Mouse (Mus musculus) heart, embryonic 11.5 days (tissue): Measurements from ENCODE around the gene Layn. TPM values are rescaled to one million over a fixed set of nuclear protein-coding genes. Genes with fewer than 3 reads are reported as not detected.

Experiments
- ATAC-seq: fragments of 200-750 bp; cut with Nextera tagmentation; replicated peaks from 2 replicates; pipeline ENCODE4 v1.8.0; 2017; ENCODE audit warnings: moderate library complexity; ENCODE audit not compliant: insufficient number of reproducible peaks, low FRiP score, low TSS enrichment
- H3K27ac ChIP-seq: fragments of 300-500 bp; sonication (generic); 2 replicates; pipeline ENCODE4 v1.5.1; 2014; ENCODE audit warnings: mild to moderate bottlenecking, low read depth, low read length
- H3K27me3 ChIP-seq: fragments of 300-500 bp; sonication (generic); 2 replicates; pipeline ENCODE4 v1.6.1; 2014; ENCODE audit warnings: mild to moderate bottlenecking, low read length, mixed read lengths; ENCODE audit not compliant: control insufficient read depth, insufficient read depth
- H3K36me3 ChIP-seq: fragments of 300-500 bp; sonication (generic); 2 replicates; pipeline ENCODE4 v1.6.1; 2014; ENCODE audit warnings: mild to moderate bottlenecking, low read length, moderate library complexity, mixed read lengths; ENCODE audit not compliant: control insufficient read depth, insufficient read depth
- H3K4me1 ChIP-seq: fragments of 300-500 bp; sonication (generic); 2 replicates; pipeline ENCODE4 v1.6.1; 2014; ENCODE audit warnings: low read length; ENCODE audit not compliant: control insufficient read depth, insufficient read depth
- H3K4me2 ChIP-seq: fragments of 300-500 bp; sonication (generic); 2 replicates; pipeline ENCODE4 v1.6.1; 2014; ENCODE audit warnings: mild to moderate bottlenecking, moderate library complexity
- H3K4me3 ChIP-seq: fragments of 300-500 bp; sonication (generic); 2 replicates; pipeline ENCODE4 v1.5.1; 2014; ENCODE audit warnings: low read depth, low read length
- H3K9ac ChIP-seq: fragments of 300-500 bp; sonication (generic); 2 replicates; pipeline ENCODE4 v1.6.1; 2014; ENCODE audit warnings: mild to moderate bottlenecking, low read depth, low read length, moderate library complexity
- H3K9me3 ChIP-seq: fragments of 300-500 bp; sonication (generic); replicated peaks from 2 replicates; pipeline ENCODE4 v1.6.1; 2016; ENCODE audit warnings: low read length; ENCODE audit not compliant: control insufficient read depth
- WGBS: fragments of 180-500 bp; shearing (Covaris S2); extraction: QIAGEN DNeasy Blood & Tissue Kit; methylation state at CpG from one replicate; pipeline ENCODE4 v1.1.7; 2014; ENCODE audit not compliant: insufficient replicate concordance; 5-methylcytosine and 5-hydroxymethylcytosine counted together
- polyA plus RNA-seq: library from polyadenylated mRNA; unstranded; fragments of >200 nt; fragmentation: Nextera tagmentation; extraction: Ambion mirVana; gene quantifications from 2 replicates; pipeline ENCODE4 v1.2.1, GENCODE M21; 2014

Gene Layn
- polyA plus RNA-seq, 1 experiment from 2014 or later, result 7.2 TPM

DNA sequence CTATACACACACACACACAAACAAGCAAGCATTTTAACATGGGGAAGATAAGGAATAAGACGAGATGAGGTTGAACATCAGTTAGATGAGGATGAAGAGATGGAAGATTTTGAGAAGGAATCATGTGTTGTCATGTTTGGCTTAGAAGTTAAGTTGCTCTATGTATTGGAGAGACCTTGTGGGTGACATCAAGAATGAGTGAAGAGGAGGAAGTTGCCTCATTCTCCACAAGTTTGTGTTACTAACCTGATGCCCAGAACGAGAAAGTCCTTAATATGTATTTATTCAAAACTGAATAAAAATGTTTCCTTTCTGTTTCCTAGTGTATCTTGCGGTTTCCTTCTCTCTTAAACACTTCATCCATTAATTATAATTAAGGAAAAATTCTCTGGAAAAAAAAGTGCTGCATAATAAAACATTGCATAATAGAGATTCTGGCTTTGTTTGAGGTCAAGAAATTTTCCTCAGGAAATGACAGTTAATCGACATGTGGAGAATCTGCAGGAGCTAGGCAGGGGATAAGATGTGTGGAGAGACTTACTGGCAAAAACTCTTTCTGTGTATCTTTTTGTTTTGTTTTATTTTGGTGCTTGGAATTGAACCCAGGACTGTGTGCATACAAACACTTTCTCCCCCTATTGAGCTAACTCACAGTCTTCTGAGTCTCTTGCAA is 55.6 kb downstream of the Layn start:
- H3K9me3 ChIP-seq, result no peaks in the 10 kb centered on the region
- no peaks in the 10 kb centered on the region for H3K36me3 ChIP-seq
- no peak overlapping the region for H3K9ac ChIP-seq
- WGBS, result 79% methylated on average over 4 of the region's 4 CpGs
- no peaks in the 10 kb centered on the region for H3K27me3 ChIP-seq
- ATAC-seq, result no peak
- no peak overlapping the region for H3K27ac ChIP-seq
- 0 out of 2 replicates have a peak, but pooled peaks cover 3% of the 10 kb centered on the region for H3K4me1 ChIP-seq
- H3K4me3 ChIP-seq, result no peak overlapping the region
- no peak overlapping the region for H3K4me2 ChIP-seq

DNA sequence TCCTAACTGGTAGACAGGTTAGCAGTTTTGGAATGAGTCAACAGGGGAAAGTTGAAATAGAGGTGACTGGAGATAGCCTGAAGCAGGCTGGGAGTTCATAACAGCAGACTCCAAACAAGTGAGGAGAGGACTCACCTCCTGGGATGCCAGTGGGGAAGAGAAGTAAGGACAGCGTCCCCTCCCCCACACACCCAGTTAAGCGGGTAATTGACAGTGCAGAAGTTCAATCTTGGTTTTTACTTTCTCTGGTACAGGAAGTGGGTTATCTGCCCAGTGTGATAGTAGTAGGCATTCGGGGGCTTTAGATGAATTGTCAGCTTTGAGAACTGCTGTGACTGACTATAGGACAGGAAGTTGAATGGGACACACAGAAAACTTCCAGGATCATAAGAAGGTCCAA is 56.5 kb downstream of the Layn start:
- H3K36me3 ChIP-seq, result no peaks in the 10 kb centered on the region
- no peak overlapping the region for H3K4me3 ChIP-seq
- H3K27ac ChIP-seq, result no peak overlapping the region
- H3K9ac ChIP-seq, result no peak overlapping the region
- no peaks in the 10 kb centered on the region for H3K27me3 ChIP-seq
- ATAC-seq, result no peak
- H3K4me2 ChIP-seq, result no peak overlapping the region
- 0 out of 2 replicates have a peak, but pooled peaks cover 3% of the 10 kb centered on the region for H3K4me1 ChIP-seq
- WGBS, result 49% methylated on average over 3 of the region's 3 CpGs
- no peaks in the 10 kb centered on the region for H3K9me3 ChIP-seq

DNA sequence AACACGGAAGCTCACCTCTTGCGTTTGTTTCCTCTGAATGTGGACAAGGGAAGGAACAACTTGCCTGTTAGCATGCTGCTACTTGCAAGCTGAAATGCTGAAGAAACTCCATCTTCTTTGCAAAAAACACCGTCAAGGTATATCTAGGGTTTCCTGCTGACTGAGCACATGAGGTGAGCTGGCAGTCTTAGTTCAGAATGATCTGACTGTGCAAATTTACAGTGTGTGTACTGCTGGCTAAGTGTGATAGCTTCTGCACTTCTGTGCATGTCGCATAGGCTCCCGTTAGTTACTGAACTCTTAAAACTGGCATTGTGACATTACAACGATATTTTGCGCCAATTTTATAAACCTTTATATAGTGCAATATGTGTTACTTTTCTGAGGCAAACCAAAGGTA is 57.2 kb downstream of the Layn start:
- no peak for ATAC-seq
- 72% methylated on average over 7 of the region's 7 CpGs for WGBS
- Histone ChIP-seq H3K9ac (no peak overlapping the region), H3K27ac (no peak overlapping the region), H3K4me2 (no peak overlapping the region), H3K27me3 (no peaks in the 10 kb centered on the region), H3K9me3 (no peaks in the 10 kb centered on the region), H3K4me3 (no peak overlapping the region), H3K36me3 (no peaks in the 10 kb centered on the region), H3K4me1 (0 out of 2 replicates have a peak, but pooled peaks cover 3% of the 10 kb centered on the region)

DNA sequence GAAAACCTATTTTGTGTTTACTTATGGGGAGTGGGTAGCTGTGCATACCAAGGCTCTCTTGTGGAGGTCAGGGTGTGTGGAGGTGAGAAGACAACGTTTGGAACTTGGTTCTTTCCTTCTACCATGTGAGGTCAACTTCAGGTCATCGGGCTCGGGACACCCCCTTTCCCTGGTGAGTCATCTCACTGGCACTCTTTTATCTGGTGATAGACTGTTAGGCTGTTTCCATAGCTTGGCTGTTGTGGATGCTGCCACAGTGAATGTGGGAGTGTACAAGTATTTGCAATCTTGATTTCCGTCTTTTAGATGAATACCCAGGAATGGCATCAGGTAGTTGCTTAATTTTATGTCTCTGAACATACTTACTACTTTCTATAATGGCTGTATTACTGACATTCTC is 61.2 kb downstream of the Layn start:
- H3K36me3 ChIP-seq, result no peaks in the 10 kb centered on the region
- no peaks in the 10 kb centered on the region for H3K27me3 ChIP-seq
- no peak overlapping the region for H3K4me3 ChIP-seq
- H3K9me3 ChIP-seq, result no peaks in the 10 kb centered on the region
- no peak overlapping the region for H3K27ac ChIP-seq
- H3K9ac ChIP-seq, result no peak overlapping the region
- 0 out of 2 replicates have a peak, but pooled peaks cover 3% of the 10 kb centered on the region for H3K4me1 ChIP-seq
- 14% methylated on average over 4 of the region's 4 CpGs for WGBS
- ATAC-seq, result no peak
- H3K4me2 ChIP-seq, result no peak overlapping the region

DNA sequence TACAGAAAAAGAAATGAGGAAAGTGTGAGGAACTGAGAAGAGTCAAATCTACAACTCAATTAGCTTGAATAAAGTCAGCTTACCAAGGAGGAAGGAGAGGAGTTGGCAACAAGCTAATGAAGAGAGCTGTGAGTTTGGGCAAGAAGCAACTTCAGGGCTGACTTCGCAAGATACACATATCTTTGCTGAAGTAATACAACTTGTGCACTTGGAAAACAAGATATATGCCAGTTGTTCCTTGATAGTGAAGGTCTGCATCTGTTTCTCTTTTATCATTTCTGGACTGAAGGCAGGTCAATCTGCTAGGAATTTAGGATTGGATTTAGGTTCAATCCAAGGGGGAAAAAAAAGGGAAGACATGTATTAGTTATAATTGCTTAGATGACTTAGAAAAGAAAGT is 63.2 kb downstream of the Layn start:
- Histone ChIP-seq H3K27me3 (no peaks in the 10 kb centered on the region), H3K4me1 (peaks cover 4% of the 10 kb centered on the region; the same call in 1 of the 2 replicates), H3K9ac (no peak overlapping the region), H3K9me3 (no peaks in the 10 kb centered on the region), H3K4me2 (no peak overlapping the region), H3K36me3 (no peaks in the 10 kb centered on the region), H3K4me3 (no peak overlapping the region), H3K27ac (no peak overlapping the region)
- WGBS, result 69% methylated on average over 1 of the region's 1 CpGs
- no peak for ATAC-seq

DNA sequence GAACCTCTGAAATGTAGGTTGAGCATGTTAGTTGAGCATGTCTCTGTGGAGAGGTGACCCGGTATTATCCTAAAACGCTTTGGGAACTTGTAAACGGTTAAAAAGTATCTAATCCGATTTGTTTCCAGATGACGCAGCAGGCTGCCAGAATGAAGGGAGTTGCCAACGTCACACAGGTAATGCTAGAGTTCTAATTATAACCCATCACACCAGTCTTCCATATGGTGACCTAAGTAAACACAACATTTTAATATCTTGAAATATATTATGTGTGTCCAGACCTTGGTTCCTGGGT is 67.3 kb downstream of the Layn start:
- Histone ChIP-seq H3K27ac (0 out of 2 replicates have a peak overlapping the region, but pooled peaks have one; percentile 5), H3K4me3 (peak overlapping the region; percentile 42), H3K9me3 (no peaks in the 10 kb centered on the region), H3K4me2 (peak overlapping the region; percentile 74), H3K9ac (peak overlapping the region; percentile 52; the same call in 1 of the 2 replicates), H3K36me3 (no peaks in the 10 kb centered on the region), H3K4me1 (peaks cover 8% of the 10 kb centered on the region; the same call in 1 of the 2 replicates), H3K27me3 (no peaks in the 10 kb centered on the region)
- no peak for ATAC-seq
- whole genome bisulfite sequencing, result 2% methylated on average over 6 of the region's 6 CpGs

DNA sequence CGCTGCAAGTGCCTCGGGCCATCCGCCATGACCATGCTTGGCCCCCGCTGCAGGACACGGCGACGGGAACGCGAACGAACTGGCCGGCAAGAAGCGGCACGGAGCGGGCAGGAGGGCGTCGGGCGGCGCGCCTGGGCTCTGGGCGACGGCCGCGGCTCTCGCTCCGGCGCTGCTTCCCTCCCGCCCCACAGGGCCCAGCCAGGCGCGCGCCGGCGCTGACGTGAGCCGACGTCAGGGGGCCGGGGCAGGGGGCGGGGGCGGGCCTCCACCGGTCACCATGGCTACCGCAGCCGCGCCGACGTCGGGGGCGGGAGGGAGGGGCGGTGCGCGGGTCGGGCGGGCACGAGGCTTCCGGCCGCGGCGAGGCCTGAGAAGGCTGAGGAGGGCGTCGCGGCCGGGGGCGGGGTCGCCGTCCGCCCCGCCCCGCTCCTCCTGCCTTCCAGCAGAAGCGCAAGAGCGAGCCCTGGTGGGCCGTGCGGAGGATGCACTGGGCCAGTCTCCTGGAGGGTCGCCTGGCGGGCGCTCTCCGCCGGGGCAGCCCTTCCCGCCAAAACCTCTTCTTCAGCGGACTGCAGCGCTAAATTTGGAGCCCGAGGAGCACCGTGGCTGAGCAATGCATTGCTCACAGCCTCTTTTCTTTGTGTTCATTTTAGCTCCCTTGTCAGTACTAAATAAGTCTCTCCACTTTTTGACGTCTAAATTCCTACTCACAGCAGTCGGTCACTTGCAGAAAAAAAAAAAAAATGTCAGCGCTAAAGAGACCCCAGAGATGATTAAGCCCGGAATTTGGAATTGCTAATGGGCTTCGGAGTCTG is 67.8 kb downstream of the Layn start, which contains the start of gene Sik2:
Sik2 (minus strand) TSS at position 233 of the 815 bp plus-strand sequence.
- Histone ChIP-seq H3K4me3 (peak within 1 kb of the TSS; percentile 92), H3K27ac (peak within 1 kb of the TSS; percentile 87), H3K27me3 (no peaks in the 10 kb centered on the region), H3K9me3 (no peaks in the 10 kb centered on the region), H3K4me2 (peak within 1 kb of the TSS; percentile 79), H3K9ac (peak within 1 kb of the TSS; percentile 86), H3K4me1 (peaks cover 8% of the 10 kb centered on the region; the same call in 1 of the 2 replicates), H3K36me3 (no peaks in the 10 kb centered on the region)
- under 1% methylated on average over 46 of the region's 85 CpGs for WGBS
- peak; percentile 95 for ATAC-seq

DNA sequence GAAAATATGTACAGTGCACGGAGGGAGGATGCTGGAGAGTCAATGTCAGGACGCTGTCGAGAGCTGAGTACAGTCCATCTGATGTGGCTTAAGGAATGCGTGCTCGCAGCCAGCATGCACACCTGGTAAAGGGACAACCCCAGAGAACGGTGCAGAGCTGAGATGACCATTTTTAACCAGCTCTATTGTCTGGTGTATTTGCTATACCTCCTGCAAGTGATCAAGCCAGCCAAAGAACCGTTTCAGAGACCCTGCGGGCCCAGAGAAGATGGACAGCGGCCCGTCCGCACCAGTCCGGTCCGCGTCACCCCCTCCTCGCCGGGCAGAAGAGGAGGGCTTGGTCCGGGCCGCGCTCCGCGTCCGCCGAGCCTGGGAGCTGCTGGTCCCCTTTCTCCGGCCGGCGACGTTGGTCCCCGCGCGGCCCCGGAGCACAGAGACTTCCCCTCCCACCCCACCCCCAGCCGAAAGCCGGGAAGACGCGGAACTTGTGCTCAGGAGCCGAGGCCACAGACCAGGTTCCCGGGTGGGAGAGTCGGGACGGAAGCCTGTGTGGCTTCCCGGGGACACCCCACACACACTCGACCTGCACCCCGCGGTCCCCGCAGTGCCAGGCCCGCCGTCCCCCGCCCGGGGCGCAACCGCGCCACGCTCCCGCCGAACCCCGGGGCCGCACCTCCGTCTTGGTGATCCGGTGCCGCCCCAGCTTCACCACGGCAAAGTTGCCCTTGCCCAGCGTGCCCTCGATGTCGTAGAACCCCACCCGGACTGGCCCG is 68.6 kb downstream of the Layn start:
- under 1% methylated on average over 64 of the region's 65 CpGs for WGBS
- H3K36me3 ChIP-seq, result no peaks in the 10 kb centered on the region
- H3K4me1 ChIP-seq, result peaks cover 8% of the 10 kb centered on the region; the same call in 1 of the 2 replicates
- peak overlapping the region; percentile 87 for H3K27ac ChIP-seq
- peak overlapping the region; percentile 92 for H3K4me3 ChIP-seq
- peak; percentile 15; the same call in 1 of the 2 replicates for ATAC-seq
- peak overlapping the region; percentile 79 for H3K4me2 ChIP-seq
- no peaks in the 10 kb centered on the region for H3K9me3 ChIP-seq
- peak overlapping the region; percentile 86 for H3K9ac ChIP-seq
- no peaks in the 10 kb centered on the region for H3K27me3 ChIP-seq
